Mouse (Mus musculus) kidney, adult 2 months (tissue): Measurements from ENCODE around the gene Acbd5.

Experiments
- CTCF ChIP-seq: fragments of 200-500 bp; conservative IDR thresholded peaks from 2 replicates; pipeline ENCODE4 v1.5.1; 2011; ENCODE audit warnings: low read depth, mild to moderate bottlenecking, control low read depth, low read length, moderate library complexity, mixed read lengths; ENCODE audit not compliant: insufficient read depth, insufficient read length
- POLR2A ChIP-seq: fragments of 200-500 bp; IDR thresholded peaks from one replicate; pipeline ENCODE4 v1.6.1; 2011; ENCODE audit warnings: low read depth, low read length, control low read depth

GRCm38 (mm10) chr2:23156608-23157081 lies 88.7 kb downstream of the Acbd5 start:
- TF ChIP-seq CTCF (no peak), POLR2A (no peak)
